Mouse (Mus musculus) brain, adult 2 months (tissue): Measurements from ENCODE around the gene Sash1.

Experiments used
- DNase-seq: peaks from one replicate; pipeline ENCODE4 v3.0.0; 2011; ENCODE audit warnings: low read depth, low spot score

Sash1 gene

DNA sequence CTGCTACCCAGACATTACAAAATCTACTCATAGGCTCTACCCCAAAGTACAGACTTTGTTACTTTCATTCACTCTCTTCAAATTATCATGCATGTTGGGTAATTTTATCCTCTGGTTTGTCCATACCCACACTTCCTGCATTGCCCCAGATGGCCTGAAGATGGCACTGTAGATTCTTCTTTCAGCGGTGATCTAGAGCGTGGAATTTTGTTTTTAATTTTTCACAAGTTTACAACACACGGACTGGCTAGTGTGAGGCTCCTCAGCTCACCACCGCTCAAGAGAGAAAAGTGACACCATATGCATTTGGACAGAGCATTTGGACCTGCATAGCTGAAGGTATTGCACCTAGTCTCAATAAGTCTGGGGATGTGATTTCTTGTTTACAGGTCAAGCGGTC is 93.5 kb downstream of the Sash1 start:
- peak; percentile 69 for DNase-seq

DNA sequence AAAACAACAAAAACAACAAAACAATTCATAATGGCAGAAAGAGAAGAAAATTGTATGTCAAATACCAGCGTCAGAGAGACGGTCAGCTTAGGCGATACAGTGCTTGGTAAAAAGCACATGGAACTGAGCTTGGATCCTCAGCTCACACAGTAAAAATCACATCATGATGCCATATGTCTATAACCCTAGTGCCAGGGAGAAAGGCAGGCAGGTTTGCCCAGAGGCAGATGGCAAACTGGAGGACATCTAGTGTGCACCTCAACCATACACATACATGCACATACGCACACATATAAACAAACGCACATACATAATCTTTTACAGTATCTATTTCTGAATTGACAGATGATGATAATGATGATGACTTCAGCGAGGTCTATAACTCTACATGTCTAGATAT is 96.8 kb downstream of the Sash1 start:
- no peak for DNase-seq

DNA sequence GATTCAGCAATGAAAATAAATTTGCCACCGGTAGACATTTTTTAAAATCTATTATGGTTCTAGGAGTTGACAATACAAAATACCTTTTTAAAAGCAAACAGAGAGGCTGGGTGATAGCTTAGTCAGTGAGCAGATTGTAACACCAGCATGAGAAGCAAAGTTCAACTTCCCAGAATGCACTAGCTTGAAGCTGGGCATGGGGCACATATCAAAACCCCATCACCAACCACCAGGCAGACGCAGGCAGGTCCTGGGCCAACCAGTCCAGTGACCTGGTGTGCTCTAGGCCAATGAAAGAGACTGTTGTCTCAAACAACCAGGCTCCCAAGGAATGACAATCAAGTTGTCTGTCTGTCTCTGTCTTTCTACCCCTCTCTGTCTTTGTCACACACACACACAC is 98.6 kb downstream of the Sash1 start:
- no peak for DNase-seq

DNA sequence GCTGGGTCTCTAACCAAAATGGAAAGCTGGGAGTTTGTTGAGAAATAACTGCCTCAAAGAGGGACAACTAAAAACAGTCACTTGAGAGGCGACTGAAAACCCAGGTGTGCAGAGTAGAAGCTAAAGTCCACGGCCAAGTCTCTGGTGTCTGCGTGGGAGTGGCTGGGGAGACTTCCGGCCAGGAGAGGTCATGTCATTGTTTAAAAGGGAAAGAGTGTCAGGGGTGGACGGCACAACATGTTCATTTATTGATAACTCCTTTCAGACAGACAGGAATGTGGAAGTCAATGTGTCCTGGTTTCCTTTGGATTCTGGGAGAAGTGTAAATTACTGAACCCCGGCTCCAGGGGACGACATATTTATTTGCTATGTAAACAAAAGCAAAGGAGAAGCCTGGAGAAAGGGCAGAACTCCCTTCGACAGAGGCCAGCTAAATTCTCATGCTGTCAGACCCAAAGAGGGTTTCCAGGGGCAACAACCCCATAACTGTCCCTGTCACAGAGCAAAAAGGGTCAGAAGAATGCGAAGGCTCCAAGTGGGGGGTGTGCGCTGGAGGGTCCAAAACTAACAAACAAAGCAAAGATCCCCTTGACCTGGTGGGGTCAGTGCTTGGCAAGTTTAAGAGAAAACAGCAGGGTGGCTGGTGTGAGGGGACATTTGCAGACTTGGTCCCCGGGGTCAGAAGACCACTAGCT is 100.3 kb downstream of the Sash1 start:
- DNase-seq, result no peak

DNA sequence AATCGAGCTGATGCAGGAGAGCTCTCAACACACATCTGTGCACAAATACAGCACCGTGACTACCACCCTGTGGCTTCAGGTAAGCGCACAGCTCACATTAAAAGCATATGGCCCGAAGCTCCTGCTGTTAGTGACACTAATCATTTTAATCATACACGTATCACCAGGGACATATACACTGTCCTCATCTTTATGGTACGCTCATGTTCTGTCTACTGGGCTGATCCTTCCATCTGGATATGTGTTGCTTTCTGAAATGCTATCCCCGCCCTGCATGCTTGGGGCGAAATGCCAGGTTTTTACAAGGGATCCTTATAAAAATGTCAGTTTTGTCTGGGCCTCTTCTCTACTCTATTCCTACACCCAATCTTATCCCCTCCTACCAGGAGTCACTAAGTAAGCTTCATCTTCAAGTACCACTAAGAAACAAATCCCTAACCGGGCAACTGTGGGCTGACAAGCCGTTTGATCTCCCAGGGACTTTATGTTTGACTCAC is 103.9 kb downstream of the Sash1 start:
- no peak for DNase-seq

DNA sequence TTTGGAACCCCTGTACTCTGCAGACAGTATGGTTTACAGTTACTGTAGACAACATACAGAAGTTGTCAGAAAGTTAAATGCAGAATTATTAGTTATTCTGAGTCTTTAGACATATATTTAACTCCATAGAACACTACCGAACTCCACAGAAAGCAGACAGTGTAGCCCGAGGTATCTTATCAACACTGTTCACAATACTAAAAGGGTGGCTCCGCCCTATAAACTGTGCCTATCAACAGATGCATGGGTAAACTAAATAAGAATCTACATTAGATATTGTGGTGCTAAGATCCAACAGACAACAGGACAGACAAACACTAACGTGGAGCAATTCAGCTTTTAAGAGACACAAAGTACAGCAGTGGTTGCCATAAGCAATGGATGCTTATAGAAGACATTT is 106.0 kb downstream of the Sash1 start:
- DNase-seq, result no peak

DNA sequence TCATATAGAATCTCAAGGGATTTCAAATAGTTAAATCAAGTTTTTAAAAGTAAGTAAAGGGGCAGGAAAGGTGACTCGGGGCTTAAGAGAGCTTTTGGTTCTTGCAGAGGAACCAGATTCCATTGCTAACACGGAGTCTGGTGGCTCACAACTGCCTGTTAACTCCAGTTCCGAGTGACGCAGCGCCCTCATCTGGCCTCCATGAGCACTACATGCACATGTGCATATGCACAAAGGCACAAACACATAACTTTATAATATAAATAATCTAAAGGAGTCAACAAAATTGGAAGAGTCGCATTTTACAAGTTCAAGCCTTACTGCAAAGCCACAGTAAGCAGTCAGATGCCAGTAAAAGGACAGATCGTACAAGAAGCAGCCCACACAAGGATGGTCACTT is 107.0 kb downstream of the Sash1 start:
- no peak for DNase-seq

DNA sequence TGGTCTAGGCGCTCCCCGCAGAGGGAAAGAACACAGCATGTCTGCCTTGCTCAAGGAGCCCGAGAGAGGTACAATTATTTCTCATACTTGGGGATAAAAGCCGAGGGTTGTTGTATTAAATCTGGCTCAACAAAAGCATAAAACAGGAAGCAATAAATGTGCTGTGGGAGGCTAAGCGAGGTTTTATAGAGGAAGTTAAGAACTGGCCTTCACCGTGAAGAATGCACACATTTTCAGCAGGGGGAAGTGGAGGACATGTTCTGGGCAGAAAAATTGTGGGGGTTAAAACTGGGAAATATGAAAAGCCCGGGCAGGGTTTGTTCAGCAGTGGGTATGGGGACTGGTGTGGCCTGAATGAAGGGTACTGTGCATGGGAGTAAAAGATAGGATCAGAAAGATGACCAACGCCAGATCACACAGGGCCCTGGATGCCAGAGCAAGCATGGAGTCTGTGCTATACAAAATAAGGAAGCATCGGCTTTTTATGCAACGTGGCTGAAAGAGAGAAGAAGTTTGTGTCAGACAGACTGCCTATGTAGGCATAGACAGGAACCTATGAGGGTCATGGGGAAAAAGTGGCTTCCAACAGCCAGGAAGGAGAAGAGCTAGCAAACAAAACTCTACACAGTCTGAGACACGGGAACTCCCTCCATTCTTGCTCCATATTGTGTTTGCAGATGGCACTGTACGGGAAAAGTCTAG is 108.2 kb downstream of the Sash1 start:
- no peak for DNase-seq

DNA sequence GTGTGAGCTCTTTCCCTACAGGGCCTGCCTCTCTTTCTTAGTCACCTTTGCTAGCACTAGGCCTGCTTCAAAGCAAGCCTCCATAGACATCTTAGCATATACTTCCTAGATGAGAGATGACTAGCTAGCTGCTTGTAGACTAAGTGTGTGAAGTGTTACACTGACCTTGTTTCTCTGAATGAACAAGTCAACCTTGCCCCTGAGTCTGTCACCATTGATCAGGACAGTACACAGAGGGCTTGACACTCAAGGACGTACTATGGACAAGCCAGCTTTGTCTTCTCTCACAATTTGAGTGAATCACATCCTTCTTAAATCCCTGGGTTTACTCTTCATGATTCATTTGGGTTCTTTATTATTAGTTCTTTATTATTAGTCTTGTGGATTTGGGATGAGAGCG is 109.1 kb downstream of the Sash1 start:
- DNase-seq, result no peak

DNA sequence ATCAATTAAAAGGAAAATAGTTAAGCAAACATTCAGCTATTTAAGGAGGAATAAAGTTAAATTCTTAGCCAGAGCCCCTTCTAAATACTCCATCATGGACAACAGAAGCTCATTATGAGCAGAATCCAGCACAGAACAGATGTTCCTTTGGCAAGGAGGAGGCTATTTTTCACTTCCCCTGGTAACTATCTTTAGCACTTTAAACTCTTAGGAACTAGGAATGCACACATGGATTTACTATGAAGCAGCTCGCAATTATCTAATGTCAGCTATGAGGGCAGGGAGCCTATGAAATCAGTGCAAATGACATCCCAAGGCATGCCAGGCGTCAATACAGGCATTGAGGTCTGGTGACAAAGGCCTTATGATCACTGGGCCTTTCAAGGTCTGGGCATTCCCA is 110.1 kb downstream of the Sash1 start:
- DNase-seq, result no peak

DNA sequence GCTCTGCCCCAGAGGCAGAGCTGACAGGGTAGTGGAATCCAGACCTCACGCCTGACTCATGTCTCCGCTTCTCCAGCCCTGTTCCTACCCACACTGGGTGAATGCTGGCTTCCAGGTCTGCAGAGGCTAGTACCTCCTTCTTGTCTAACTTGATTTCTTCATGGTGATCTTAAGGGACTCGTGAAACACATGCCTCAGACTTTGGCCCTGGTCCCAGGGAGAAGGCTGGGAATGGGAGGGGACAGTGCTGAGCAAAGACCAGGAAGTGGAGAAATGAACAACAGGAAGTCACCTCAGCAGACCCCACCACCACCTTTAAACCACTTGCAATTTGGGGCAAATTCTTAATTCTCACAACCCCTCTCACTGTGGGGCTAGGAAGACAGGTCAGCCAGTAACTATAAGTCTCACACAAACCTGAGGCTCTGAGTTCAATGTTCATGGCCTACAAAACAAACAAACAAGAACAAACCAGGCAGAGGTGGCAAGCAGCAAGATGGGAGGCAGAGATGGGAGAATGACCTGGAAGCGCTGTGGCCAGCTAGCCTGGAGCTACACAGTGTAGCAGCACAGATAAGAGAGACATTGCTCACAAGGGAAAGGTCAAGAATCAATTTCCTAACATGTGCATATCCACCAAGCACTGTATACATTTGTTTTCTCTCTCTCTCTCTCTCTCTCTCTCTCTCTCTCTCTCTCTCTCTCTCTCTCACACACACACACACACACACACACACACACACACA is 113.2 kb downstream of the Sash1 start:
- no peak for DNase-seq

DNA sequence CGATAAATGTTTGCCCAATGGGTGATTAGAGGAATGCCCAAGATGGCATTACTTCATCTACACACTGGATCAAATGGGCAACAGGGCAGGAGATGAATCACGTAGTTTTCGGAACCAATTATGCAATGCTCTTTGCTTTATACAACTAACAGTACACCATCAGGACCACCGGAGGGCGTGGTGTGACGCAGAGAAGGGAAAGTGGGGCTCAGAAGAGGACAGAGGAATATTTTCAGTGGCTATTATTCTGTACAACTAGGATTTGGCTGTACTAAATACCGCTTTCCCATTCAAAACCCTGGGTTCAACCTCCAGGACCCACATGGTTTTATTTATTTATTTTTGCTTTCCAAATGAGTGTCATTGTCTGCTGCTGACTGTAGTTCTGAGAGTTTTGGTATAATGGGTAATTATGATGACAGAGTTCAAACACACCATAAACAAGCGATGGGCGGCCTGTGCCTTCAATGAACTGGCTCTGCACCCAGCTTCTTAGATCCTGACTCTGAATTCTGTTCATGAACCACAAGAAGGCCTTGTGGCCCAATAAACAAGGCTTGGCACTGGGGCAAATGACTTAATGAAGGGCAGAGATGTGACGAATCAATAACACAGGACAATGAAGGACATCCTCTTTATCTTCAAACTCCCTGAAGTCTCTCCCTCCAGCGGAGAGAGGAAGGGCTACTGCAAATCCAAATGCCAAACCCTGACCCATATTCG is 114.8 kb downstream of the Sash1 start:
- DNase-seq, result peak; percentile 29

DNA sequence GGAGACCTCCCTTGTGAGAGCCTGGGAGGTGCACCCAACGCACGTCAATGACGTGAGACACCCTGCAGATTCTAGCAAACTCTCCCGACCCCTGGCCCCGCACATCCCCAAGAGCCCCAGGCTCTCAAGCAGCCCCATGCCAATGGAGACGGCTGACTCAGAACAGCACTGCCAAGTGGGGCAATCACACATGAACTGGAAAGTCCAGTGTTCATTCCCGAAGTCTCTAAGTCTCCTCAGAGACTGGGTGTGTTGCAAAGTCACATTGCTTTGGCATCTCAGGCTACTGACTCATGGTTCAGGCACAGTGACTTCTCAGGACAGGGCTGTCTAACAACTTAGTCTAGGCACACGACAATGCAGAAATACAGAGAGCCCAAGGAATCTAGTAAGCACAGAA is 117.2 kb downstream of the Sash1 start:
- no peak for DNase-seq

DNA sequence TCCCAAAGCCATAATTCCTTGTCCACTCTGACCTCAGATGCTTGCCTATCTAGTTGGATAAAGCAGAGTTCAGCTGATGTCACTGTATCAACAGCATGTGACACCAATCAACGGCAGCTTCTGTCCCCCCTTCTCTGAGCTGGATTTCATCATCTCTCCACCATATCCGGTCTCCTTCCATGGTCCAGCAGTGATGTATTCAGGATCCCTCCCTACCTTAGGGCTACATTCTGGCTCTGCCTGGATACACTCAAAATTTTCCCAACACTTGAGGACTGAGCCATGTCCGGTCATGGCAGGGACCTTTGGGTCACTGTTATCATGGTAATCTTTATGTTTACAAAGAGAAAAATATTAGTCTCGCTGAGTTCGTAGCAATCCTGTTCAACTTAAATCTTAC is 118.5 kb downstream of the Sash1 start:
- no peak for DNase-seq

DNA sequence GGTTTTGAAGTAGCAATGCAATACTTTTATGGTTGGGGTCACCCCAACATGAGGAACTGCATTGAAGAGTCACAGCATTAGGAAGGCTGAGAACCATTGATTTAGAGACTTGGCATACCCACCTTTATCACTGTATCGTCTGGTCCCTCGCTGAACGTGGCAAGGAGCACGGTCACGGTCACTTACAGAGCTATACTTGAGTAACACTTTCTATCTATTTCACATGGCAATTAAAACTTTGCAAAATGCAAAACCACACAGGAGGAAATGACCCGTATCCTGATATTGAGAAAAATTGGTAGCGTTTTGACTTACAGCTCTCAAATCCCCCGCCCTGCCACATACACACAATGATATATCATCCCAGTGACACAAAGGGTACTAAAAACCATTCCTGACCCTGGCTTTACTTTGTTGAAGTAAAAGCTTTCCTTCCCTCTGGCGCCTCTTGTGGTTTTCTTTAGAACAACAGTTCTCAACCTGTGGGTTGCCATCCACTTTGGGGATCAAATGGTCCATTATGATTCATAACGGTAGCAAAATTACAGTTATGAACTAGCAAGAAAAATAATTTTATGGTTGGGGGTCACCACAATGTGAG is 119.8 kb downstream of the Sash1 start:
- no peak for DNase-seq

DNA sequence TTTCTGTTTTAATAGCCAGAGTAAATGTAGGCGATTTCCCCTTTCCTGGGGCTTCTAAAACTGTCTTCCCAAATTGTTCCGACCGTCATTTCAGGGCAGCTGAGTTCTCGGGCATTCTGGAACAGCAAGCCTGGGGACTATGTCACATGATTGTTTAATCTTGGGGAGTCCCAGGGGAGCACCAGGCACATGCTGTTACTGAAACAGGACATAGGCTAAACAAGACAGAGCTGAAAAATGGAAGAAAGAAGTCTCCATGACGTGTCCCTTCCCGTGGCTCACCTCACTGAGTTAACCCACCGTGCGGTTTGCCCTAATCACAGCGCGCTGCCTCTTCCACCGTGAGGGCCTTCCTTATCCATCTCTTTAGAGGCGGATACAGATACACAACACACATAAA is 123.1 kb downstream of the Sash1 start:
- DNase-seq, result no peak

DNA sequence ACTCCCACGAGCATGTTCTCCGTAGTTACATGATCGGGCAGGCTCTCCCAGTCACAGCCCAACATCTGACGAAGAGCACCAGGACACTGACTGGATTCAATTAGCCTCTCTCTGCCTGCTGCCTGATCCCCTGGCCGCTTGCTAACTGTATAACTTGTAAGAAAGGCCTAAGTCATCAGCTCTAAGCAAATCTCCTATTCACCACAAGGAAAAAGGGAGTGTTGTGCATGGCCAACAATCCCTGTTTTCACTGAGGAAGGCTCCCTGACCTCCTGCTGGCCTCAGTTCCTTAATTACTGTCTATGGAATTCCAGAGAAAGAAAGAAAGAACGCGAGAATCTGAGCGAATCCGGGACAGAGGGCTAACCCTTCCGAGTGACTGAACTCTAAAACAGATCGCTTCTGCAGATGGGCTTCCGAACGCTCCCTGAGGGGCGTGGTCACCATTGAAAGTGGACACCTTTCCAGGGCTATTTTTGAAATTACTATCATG is 123.6 kb downstream of the Sash1 start:
- peak; percentile 24 for DNase-seq

DNA sequence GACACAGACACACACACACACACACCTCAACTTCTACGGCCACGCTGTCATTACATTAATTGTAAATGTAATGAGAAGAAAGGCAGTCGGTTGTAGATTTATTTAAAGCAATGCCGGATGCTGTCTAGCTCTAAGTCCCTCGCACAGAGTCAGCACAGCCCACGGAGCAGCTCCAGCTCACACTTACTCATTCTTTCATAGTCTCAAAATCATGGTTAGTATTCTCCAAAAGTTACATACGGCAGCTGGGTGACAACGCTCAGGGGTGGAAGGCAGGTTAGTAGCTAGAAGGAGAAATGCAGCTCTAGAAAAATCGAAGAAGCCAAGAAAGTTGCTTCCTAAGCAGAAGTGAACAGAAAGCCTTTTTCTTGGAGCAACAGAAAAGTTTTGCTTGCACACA is 124.2 kb downstream of the Sash1 start:
- peak; percentile 82 for DNase-seq

DNA sequence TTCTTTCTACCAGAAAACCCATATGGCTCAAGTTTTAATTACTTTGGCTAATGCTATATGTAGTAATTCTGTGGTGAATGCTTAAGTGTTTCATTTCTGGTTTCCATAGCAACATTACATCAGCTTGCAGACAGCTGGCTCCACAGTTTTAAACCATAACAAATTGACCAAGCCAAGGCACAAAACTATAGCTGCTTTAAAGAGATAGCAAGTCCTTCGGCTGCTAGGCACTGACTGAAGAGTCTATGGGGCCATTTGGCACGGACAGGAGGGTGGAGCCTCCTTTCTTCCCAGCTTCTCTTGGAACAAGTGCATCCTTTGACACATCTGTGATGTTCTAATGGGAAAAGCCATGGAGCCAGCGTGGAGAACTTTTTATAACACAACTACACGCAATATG is 125.3 kb downstream of the Sash1 start:
- DNase-seq, result peak; percentile 69

DNA sequence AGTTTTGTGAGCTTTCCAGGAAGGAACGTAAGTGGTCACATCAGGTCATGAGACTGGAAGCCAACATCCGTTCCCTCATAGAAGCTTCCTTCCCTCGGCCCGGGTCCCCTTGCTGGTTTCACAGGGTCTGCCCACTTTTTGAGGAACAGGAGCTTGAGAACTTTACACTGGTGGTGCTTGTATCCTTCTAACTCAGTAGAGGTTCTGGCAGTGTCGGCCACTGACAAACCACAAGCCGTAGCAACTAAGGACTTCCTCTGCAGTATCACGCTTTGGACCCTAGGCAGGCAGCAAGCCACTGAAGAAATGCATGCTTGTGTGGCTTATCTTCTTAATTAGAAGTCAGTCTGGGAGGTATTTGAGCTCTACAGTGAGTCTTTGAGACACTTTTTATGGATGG is 126.6 kb downstream of the Sash1 start:
- DNase-seq, result peak; percentile 26

DNA sequence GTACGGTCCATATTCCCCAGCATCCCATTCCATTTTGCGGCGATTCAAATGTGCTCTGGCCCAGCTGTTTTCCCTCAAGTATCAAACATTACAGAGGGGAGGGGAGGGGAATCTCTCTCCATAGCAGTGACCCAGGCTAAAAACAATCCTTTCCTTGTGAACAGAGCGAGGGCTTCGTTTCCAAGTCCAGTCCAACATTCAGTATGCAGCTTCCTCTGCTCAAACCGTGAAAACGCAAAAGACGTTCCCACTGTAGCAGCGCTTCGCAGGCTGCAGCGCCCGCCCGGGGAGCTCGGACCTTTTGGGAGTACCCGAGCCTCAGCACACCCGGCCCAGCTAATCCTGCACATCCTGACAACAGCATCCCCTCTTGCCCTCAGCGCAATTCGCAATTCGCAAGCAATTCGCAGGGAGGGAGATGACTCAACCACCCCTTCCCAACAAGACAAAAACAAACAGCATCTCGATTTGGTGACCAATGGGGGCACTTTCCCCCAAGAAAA is 128.4 kb downstream of the Sash1 start:
- DNase-seq, result peak; percentile 56
